Mouse (Mus musculus): ENCODE results near the gene Pogz.
A peak's percentile ranks its signal among the peaks of the same experiment; 100 is the strongest.
"Not testable (repeated sequence)": the region's sequence is repeated elsewhere in the genome, so short reads cannot be mapped to it uniquely, and the experiment has no call there.

The Pogz gene

DNA sequence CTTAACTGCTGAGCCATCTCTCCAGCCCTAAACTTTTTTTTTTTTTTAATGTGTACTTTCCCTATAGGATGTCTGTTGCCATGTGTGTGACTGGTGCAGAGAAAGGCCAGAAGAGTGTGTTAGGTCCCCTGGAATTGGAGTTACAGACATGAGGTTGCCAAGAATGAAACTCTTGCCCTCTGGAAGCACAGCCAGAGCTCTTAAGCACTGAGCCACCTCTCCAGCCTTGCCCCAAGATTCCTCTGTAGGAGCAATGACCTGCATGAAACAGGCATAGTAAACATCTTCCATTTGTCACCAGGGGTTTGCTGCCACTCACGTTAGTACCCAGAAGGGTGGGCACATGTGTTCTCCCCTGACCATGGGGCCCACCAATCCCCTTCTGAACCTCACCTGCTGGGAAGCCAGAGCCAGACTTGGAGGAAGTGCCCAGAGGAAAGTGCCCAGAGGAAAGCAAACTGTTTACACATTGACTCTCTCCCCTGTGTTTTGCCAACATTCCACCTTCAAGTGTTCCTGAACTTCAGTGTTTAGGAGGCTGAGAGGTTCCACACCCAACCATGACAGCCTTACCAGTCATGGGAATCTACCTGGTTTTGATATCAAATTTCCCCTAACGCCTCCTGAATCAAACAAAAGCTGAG lies 73.8 kb downstream of the Pogz start:
- no peak for DNase-seq (ENCODE audit: extremely low read depth, insufficient read length, low spot score)

DNA sequence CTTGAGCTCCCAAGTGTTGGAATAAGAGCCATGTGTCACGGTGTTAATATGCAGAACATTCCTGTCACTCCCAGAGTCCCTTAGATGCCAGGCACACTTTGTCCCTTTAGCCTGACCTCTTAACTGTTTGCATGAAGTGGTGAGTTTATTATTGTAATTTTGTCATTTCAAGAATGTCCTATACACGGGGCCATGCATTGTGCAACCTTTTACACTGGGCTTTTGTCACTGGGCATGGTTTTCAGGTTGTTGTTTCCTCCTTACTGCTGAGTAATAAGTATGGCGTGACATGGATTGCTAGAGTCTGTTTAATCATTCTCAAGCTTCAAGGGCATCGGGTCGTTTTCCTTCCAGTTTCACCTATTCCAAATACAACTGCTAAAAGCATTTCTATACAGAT lies 76.4 kb downstream of the Pogz start:
- no peak for DNase-seq (ENCODE audit: extremely low read depth, insufficient read length, low spot score)

DNA sequence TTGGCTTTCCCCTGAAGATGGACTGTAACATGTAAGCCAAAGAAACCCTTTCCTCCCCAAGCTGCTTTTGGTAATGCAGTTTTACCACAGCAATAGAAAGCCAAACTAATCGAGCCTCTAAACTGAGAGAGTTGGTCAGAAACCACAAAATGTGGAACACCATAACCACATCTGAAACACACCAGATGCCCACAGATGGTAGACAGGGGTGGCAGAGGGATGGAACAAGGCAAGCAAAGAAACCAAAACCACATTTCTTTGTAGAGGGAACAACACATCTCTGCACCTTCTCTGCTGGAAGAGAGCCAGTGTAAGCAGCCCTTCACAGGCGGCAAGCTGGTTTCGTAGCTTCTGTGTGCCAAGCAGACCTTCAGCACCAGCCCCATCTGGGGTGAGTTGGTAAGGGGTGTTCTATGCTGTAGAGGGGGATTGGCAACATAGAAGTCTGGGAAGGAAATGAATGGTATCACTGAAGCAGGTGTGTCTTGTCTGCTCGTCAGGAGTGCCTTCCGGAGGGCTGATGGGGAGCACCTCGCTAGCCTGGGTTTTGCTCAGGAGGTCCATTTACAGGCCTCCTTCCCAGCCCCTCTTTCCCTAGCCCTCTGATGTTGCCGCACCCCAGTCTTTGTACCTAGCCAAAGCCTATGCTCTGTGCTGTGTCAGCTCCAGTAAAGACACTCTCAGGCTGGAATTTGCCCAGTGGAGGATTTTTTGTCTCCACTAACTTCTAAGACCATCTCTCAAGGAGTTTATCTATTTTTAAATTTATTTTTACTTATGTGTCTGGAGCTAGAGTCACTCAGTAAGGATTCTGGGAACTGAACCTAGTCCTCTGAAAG lies 78.8 kb downstream of the Pogz start:
- DNase-seq (ENCODE audit: extremely low read depth, insufficient read length, low spot score) = peak; percentile 31

DNA sequence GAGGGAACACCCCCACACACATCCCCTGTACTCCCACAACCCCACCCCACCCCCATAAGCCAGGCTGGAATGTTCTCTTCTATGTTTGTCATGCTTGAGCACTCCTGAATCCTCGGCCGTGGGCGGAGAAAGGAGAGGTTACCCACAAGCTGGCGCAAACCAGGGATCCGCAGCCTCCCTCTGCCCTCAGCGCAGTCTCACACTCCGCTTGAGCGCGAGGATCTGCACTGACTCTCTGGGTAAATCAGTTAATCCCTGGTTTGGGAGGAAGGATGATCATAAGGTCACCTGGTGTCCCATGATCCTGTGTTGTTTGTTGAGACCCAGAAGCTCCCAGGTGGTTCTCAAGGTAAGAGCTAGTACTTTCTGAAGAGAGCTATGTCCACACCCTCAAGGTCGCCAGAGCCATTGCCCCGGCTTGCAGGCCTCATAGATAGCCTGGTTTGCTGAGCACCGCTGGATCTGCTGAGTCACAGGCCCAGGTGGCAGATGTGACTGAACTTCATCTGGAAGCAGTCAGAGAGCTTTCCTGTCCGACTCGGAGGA lies 80.5 kb downstream of the Pogz start:
- no peak for DNase-seq (ENCODE audit: extremely low read depth, insufficient read length, low spot score)

DNA sequence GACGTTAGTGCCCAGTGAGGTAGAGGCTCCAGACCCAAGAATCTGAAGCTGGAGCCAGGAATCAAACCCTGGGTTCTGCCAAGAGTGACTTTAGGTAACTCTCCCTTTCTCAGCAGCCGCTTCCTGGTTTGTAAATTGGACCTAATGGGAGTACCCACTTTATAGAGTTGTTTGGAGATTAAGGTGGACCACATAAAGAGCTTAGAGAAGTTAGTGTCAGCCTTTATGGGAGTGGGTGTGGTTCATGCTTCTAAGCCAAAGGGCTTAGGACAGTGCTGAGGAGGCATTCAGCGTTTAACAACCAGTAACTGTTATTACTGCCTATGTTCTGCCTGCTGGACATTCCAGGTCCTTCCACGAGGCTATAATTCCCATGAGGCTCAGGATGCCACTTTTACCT lies 81.5 kb downstream of the Pogz start:
- no peak for DNase-seq (ENCODE audit: extremely low read depth, insufficient read length, low spot score)

DNA sequence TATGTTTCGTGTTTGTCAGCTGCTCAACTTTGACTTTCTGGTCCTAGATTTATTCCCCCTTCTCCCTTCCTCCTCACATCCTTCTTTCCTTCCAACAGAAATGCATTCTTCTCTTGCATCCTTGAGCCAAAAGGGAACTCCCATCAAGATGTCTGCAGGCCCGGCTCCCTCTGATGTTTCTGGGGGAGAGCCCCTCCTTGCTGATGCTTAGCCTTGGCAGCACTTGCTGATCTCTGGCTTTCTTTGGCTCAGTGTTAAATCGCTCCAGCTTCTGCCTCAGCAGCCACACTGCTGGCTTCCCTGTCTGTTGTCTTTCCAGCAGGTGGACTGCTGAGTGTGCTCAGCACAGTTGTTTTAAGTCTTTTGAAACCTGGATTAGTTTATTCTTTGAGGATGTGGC lies 83.7 kb downstream of the Pogz start:
- no peak for DNase-seq (ENCODE audit: extremely low read depth, insufficient read length, low spot score)

DNA sequence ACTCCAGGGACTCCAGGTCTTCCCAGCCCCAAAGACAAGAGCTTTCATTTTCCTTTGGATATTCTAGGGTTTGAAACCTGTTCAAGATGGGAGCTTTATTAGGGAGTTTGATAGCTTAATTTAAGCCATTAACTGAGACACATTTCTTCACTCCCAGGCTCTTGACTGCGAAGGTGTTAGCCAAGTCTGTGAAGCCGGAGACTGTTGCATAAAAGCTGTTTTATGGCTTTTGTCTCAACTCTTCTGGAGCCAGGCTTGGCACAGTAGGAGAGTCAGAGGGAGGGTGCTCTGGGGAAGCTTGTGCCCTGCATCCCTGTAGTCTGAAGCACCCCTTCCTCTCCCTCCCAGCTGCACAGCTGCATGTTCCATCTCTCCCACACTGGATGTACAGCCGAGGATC lies 85.0 kb downstream of the Pogz start:
- no peak for DNase-seq (ENCODE audit: extremely low read depth, insufficient read length, low spot score)

DNA sequence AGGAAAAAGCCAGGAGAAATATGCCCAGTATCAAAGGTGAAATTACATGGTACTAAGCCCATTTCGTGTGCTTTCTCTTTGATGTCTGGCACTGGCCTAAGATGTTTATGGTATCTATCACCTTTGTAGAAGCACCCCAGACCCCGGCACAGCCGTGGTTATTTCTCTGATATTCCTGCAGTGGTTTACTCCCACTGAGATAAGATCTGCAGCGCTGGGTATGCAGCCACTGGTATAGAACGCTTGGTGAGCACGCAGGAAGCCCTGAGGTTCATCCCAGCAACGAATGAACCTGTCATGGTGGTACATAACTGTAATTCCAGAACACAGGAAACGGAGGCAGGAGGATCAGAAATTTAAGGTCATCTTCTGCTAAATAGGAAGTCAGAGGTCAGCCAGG lies 87.3 kb downstream of the Pogz start:
- DNase-seq (ENCODE audit: extremely low read depth, insufficient read length, low spot score) = no peak

DNA sequence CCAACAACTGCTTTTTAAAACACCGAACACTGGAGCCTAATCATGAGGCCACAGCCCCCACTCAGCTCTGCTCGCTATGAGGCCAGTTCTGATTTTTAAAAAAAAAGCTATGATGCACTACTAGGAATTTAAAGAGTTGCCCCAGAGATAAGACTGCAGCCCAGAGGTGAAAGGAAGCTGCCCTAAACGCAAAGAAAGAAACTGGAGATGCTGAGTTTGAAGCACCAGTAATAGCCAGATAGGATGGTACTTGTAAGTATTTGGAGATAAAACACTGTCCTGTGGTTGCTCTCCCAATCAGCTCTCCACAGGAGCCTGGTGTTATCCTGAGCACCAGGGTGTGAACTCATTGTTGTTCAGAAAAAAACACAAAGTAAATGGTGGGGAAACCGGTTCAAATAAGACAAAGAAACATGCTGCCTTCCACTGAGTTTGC lies 89.0 kb downstream of the Pogz start:
- DNase-seq (ENCODE audit: extremely low read depth, insufficient read length, low spot score) = not testable (repeated sequence)

DNA sequence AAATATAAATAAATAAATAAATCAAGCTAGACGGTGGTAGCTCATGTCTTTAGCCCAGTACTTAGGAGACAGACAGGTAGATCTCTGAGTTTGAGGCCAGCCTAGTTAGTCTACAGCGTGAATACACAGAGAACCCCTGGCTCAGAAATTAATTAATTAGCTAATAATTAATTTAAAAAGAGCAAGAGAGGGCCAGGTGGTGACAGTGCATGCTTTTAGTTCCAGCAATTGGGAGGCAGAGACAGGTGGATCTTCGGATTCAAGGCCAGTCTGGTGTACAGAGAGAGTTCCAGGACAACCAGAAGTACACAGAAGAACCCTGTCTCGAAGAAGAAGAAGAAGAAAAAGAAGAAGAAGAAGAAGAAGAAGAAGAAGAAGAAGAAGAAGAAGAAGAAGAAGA lies 91.6 kb downstream of the Pogz start:
- not testable (repeated sequence) for DNase-seq (ENCODE audit: extremely low read depth, insufficient read length, low spot score)

DNA sequence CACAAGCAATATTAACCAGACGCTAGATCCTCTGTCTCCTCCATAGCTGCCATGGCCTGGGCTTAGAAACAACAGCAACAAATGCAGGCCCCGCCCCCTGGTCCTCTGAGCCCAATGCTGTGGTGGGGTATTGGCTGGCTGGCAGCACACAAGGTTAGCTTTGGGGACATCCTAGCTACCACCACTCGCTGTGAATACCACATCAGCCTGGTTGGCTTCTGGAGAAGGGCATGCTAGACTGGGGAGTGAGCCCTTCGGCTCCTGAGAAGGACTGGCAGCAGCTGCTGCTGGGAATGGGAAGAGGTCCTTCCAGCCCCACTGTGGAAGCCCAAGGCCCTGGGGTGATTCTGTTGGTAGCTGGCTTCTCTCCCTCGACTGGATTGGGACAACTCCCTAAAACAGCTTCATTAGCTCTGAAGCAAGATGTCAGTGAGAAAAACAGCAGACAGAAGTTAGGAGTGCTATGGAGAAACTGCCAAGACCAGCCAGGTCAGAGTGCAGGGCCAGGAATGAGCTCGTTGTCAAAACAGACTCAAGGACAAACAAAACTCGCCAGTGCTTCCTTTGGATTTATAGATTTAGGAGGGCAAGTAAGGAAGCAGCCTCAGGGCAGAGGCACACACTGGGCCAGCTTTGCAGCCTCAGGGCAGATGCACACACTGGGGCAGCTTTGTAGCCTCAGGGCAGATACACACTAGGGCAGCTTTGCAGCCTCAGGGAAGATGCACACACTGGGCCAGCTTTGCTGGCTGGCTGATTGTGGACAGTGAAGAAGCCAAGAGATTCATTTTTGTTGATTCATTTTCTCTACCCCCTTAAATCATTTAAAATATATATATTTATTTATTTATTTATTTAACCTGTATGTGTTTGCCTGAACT lies 93.3 kb downstream of the Pogz start:
- not testable (repeated sequence) for DNase-seq (ENCODE audit: extremely low read depth, insufficient read length, low spot score)

DNA sequence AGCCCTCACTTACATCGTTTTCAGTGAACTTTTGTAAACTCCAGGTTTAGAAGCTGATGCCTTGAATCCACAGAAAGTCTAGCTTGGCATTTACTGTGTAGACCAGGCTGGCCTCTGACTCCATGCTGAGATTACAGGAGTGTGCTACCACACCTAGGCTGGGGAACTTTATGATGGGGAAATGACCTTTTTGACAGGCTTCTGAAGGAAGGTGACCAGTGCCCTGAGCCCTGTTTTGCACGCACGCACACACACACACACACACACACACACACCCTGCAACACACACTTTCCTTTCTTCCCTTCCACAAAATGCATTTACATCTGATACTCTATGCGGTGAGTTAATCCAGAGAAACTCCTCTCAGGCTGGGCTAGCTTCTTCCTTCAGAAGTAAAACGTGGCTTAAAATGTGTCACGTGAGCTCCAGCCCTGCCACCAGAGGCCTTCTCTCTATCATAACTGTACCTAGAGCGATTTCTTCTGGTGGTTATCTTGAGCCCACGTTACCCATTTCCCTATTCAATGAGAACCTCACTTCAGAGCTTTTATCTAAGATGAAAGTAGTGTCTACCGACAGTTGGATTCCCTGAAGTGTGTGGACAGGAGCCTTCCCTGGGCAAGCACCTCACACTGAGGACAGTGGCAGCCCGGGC lies 94.2 kb downstream of the Pogz start:
- DNase-seq (ENCODE audit: extremely low read depth, insufficient read length, low spot score) = not testable (repeated sequence)

Data from 3134 (cell line).